8 mouse cellular contexts compared by ENCODE assay signal in genomic region chr3:68583031-68583693, GRCm38 (mm10).
DNase-seq lines count a peak whose midpoint lies in the region; ATAC-seq lines count a peak whose summit lies in the region.

No protein-coding gene starts in this region.

- 0 out of 2 replicates have a peak overlapping the region, but pooled peaks have one; percentile 21 for H3K9ac ChIP-seq in forebrain, embryonic 14.5 days (ENCODE audit: low read length)
- H3K9ac ChIP-seq in intestine, embryonic 15.5 days = no peak overlapping the region
- H3K9ac ChIP-seq in midbrain, embryonic 14.5 days (replicated peaks; ENCODE audit: low read length) = no peak overlapping the region; the same call in 1 of the 2 replicates

- peak overlapping the region; percentile 29 for H3K4me2 ChIP-seq in forebrain, embryonic 14.5 days (ENCODE audit: low read length)
- H3K4me2 ChIP-seq in intestine, embryonic 15.5 days (replicated peaks) = peak overlapping the region; percentile 38
- peak overlapping the region; percentile 31 for H3K4me2 ChIP-seq in midbrain, embryonic 14.5 days (ENCODE audit: low read length)

- peak overlapping the region; percentile 77 for H3K27ac ChIP-seq in forebrain, embryonic 14.5 days (ENCODE audit: low read depth, low read length)
- peak overlapping the region; percentile 79 for H3K27ac ChIP-seq in intestine, embryonic 15.5 days
- H3K27ac ChIP-seq in midbrain, embryonic 14.5 days (replicated peaks; ENCODE audit: low read depth, low read length) = peak overlapping the region; percentile 82

- H3K9me3 ChIP-seq in forebrain, embryonic 14.5 days (replicated peaks; ENCODE audit: control insufficient read depth, low read length) = no peaks in the 10 kb centered on the region
- H3K9me3 ChIP-seq in intestine, embryonic 15.5 days = no peaks in the 10 kb centered on the region
- no peaks in the 10 kb centered on the region for H3K9me3 ChIP-seq in midbrain, embryonic 14.5 days (ENCODE audit: control insufficient read depth, low read length)

- H3K36me3 ChIP-seq in forebrain, embryonic 14.5 days (ENCODE audit: control insufficient read depth, insufficient read depth, low read length) = no peaks in the 10 kb centered on the region
- H3K36me3 ChIP-seq in intestine, embryonic 15.5 days = no peaks in the 10 kb centered on the region
- no peaks in the 10 kb centered on the region for H3K36me3 ChIP-seq in midbrain, embryonic 14.5 days (ENCODE audit: control insufficient read depth, insufficient read depth, low read length)

- H3K27me3 ChIP-seq in forebrain, embryonic 14.5 days (replicated peaks; ENCODE audit: control insufficient read depth, insufficient read depth, low read length) = no peaks in the 10 kb centered on the region
- no peaks in the 10 kb centered on the region for H3K27me3 ChIP-seq in intestine, embryonic 15.5 days (replicated peaks)
- no peaks in the 10 kb centered on the region for H3K27me3 ChIP-seq in midbrain, embryonic 14.5 days (ENCODE audit: control insufficient read depth, insufficient read depth, low read length)

- no peak overlapping the region for H3K4me3 ChIP-seq in forebrain, embryonic 14.5 days (ENCODE audit: low read depth, low read length)
- H3K4me3 ChIP-seq in intestine, embryonic 15.5 days (replicated peaks) = no peak overlapping the region
- H3K4me3 ChIP-seq in midbrain, embryonic 14.5 days (replicated peaks; ENCODE audit: low read depth, low read length) = no peak overlapping the region

- H3K4me1 ChIP-seq in forebrain, embryonic 14.5 days (ENCODE audit: control insufficient read depth, insufficient read depth, low read length) = peaks cover 51% of the 10 kb centered on the region
- peaks cover 33% of the 10 kb centered on the region for H3K4me1 ChIP-seq in intestine, embryonic 15.5 days (replicated peaks)
- peaks cover 62% of the 10 kb centered on the region for H3K4me1 ChIP-seq in midbrain, embryonic 14.5 days (ENCODE audit: control insufficient read depth, insufficient read depth, low read length)

- peak; percentile 52 for DNase-seq in cerebellum, adult 9-10 months
- no peak for DNase-seq in cerebellum, postnatal 36 days
- peak; percentile 56 for DNase-seq in forebrain, embryonic 14.5 days (ENCODE audit: low spot score)
- no peak for DNase-seq in midbrain, embryonic 14.5 days
- no peak for DNase-seq in T-cell, adult 2 months (ENCODE audit: low spot score)
- DNase-seq in left cerebral cortex, adult 8-10 months (ENCODE audit: low spot score in 2 of 2) = no peak

- 4% methylated on average over 14 of the region's 14 CpGs for WGBS in forebrain, embryonic 14.5 days
- 21% methylated on average over 14 of the region's 14 CpGs for WGBS in intestine, embryonic 15.5 days
- 4% methylated on average over 14 of the region's 14 CpGs for WGBS in midbrain, embryonic 14.5 days

- no peak; the same call in 1 of the 2 replicates for ATAC-seq in forebrain, embryonic 14.5 days
- no peak for ATAC-seq in intestine, embryonic 15.5 days
- no peak for ATAC-seq in midbrain, embryonic 14.5 days (ENCODE audit: low FRiP score, low TSS enrichment)
- ATAC-seq in inflammation-experienced regulatory T-cells, adult 6 months = no peak

Comparison
In these comparisons a context has a peak if more than half of its experiments do, and no peak if none do; other contexts are left out.
1. DNase-seq: peak in cerebellum, adult 9-10 months (single experiment) and forebrain, embryonic 14.5 days (single experiment); none in cerebellum, postnatal 36 days (0 of 2), midbrain, embryonic 14.5 days (single experiment), T-cell, adult 2 months (single experiment) and left cerebral cortex, adult 8-10 months (0 of 2).
2. Peak in every context shown above with its lines, with median percentiles within 50 percentile points of each other: H3K27ac ChIP-seq and H3K4me2 ChIP-seq.